Mouse (Mus musculus) heart, postnatal 36 days (tissue): ENCODE measurements at regions not wholly inside any gene's neighbourhood (a gene's known extent, or its start where the extent isn't known, plus 50 kb on each side); places are given as distances from the start of the nearest gene placed in this dataset.

Experiments
- DNase-seq, 2 experiments: peaks; one replicate each; pipeline ENCODE4 v3.0.0; 2021 to 2022
- intact Hi-C: fragments of 180-260 bp; cut with DNase I; formaldehyde crosslinking; loops from one replicate; pipeline ENCODE4 v1.15.1; 2025

- intact Hi-C loops, result no loop called here
- DNase-seq, result no peak
Observed at GRCm38 (mm10) chr4:131350268-131350667, 406.1 kb downstream of the Matn1 start.

- no peak for DNase-seq
- intact Hi-C loops, result no loop called here
Observed at GRCm38 (mm10) chr4:131354908-131355307, 410.7 kb downstream of the Matn1 start.

- intact Hi-C loops, result no loop called here
- DNase-seq, result no peak
Observed at GRCm38 (mm10) chr4:131355526-131355991, 411.4 kb downstream of the Matn1 start.

- DNase-seq, result no peak
- intact Hi-C loops, result no loop called here
Observed at GRCm38 (mm10) chr4:131356316-131356715, 412.1 kb downstream of the Matn1 start.

GRCm38 (mm10) chr4:131363030-131363429 is 418.8 kb downstream of the Matn1 start:
- intact Hi-C loops, result loop anchor here (10.0 kb wide), 1 partner anchor 472 kb away; the partner anchor contains the start of gene Ptpru
- no peak for DNase-seq

GRCm38 (mm10) chr4:131364671-131365252 is 420.6 kb downstream of the Matn1 start:
- DNase-seq, result peak; percentile 29 to 57

GRCm38 (mm10) chr4:131366006-131366405 is 421.8 kb downstream of the Matn1 start:
- no peak for DNase-seq
- intact Hi-C loops, result loop anchor here (10.0 kb wide), 1 partner anchor 469 kb away; the partner anchor contains the start of gene Ptpru

More at GRCm38 (mm10) chr4:131364671-131365252, 420.6 kb downstream of the Matn1 start:
- intact Hi-C loops, result loop anchor here (1.0 to 10.0 kb wide), 2 partner anchors 111 to 470 kb away; partner anchors contain the start of gene Ptpru

GRCm38 (mm10) chr4:131366656-131367055 is 422.5 kb downstream of the Matn1 start:
- intact Hi-C loops, result loop anchor here (10.0 kb wide), 1 partner anchor 468 kb away; the partner anchor contains the start of gene Ptpru
- no peak for DNase-seq

- peak in 1 of 2 experiments; percentile 9 for DNase-seq
- intact Hi-C loops, result no loop called here
Observed at GRCm38 (mm10) chr4:131372517-131372916, 428.3 kb downstream of the Matn1 start.

- DNase-seq, result no peak
- intact Hi-C loops, result no loop called here
Observed at GRCm38 (mm10) chr4:131373172-131373571, 429.0 kb downstream of the Matn1 start.

- intact Hi-C loops, result loop anchor here (2.0 kb wide), 1 partner anchor 414 kb away; no protein-coding TSS in a partner anchor
- DNase-seq, result no peak
Observed at GRCm38 (mm10) chr4:131374527-131375290, 430.5 kb downstream of the Matn1 start.

- intact Hi-C loops, result no loop called here
- no peak for DNase-seq
Observed at GRCm38 (mm10) chr4:131381063-131381462, 436.9 kb downstream of the Matn1 start.

GRCm38 (mm10) chr4:131381529-131381928 is 437.3 kb downstream of the Matn1 start:
- intact Hi-C loops, result no loop called here

GRCm38 (mm10) chr4:131383862-131384261 is 439.7 kb downstream of the Matn1 start:
- intact Hi-C loops, result no loop called here

More at GRCm38 (mm10) chr4:131381529-131381928, 437.3 kb downstream of the Matn1 start:
- DNase-seq, result no peak

GRCm38 (mm10) chr4:131386961-131387360 is 442.8 kb downstream of the Matn1 start:
- intact Hi-C loops, result no loop called here
- DNase-seq, result no peak

More at GRCm38 (mm10) chr4:131383862-131384261, 439.7 kb downstream of the Matn1 start:
- DNase-seq, result no peak

- no peak for DNase-seq
- intact Hi-C loops, result no loop called here
Observed at GRCm38 (mm10) chr4:131391119-131391923, 446.8 kb downstream of the Ptpru start.

GRCm38 (mm10) chr4:131391924-131392297 is 446.2 kb downstream of the Ptpru start:
- DNase-seq, result no peak
- intact Hi-C loops, result no loop called here

- intact Hi-C loops, result no loop called here
- DNase-seq, result no peak
Observed at GRCm38 (mm10) chr4:131392478-131392877, 445.6 kb downstream of the Ptpru start.

GRCm38 (mm10) chr4:131396226-131396840 is 441.8 kb downstream of the Ptpru start:
- no peak for DNase-seq
- intact Hi-C loops, result no loop called here

- DNase-seq, result no peak
- intact Hi-C loops, result no loop called here
Observed at GRCm38 (mm10) chr4:131397161-131397560, 440.9 kb downstream of the Ptpru start.
